Mouse (Mus musculus): ENCODE data around the gene Gal.

The Gal gene

GRCm38 (mm10) chr19:3414268-3414733 lies at the start of gene Gal:
Gene Gal, minus strand, starts transcription at chr19:3414544.
- DNase-seq (ENCODE audit: low spot score) = peak; percentile 25

GRCm38 (mm10) chr19:3459986-3460385 lies 45.6 kb upstream of the Gal start:
- DNase-seq (ENCODE audit: low spot score) = no peak

GRCm38 (mm10) chr19:3458331-3459099 lies 44.2 kb upstream of the Gal start:
- no peak for DNase-seq (ENCODE audit: low spot score)

GRCm38 (mm10) chr19:3457700-3458099 lies 43.4 kb upstream of the Gal start:
- no peak for DNase-seq (ENCODE audit: low spot score)

GRCm38 (mm10) chr19:3451649-3452048 lies 37.3 kb upstream of the Gal start:
- DNase-seq (ENCODE audit: low spot score) = no peak

GRCm38 (mm10) chr19:3451170-3451569 lies 36.8 kb upstream of the Gal start:
- peak; percentile 92 for DNase-seq (ENCODE audit: low spot score)

- no peak for DNase-seq (ENCODE audit: low spot score)
Observed at GRCm38 (mm10) chr19:3450714-3451113, 36.4 kb upstream of the Gal start.

- no peak for DNase-seq (ENCODE audit: low spot score)
Observed at GRCm38 (mm10) chr19:3449248-3449647, 34.9 kb upstream of the Gal start.

GRCm38 (mm10) chr19:3447348-3447747 lies 33.0 kb upstream of the Gal start:
- DNase-seq (ENCODE audit: low spot score) = no peak

- no peak for DNase-seq (ENCODE audit: low spot score)
Observed at GRCm38 (mm10) chr19:3441092-3441491, 26.7 kb upstream of the Gal start.

- no peak for DNase-seq (ENCODE audit: low spot score)
Observed at GRCm38 (mm10) chr19:3440667-3441066, 26.3 kb upstream of the Gal start.

- no peak for DNase-seq (ENCODE audit: low spot score)
Observed at GRCm38 (mm10) chr19:3437980-3438379, 23.6 kb upstream of the Gal start.

- peak; percentile 34 for DNase-seq (ENCODE audit: low spot score)
Observed at GRCm38 (mm10) chr19:3436840-3437239, 22.5 kb upstream of the Gal start.

- no peak for DNase-seq (ENCODE audit: low spot score)
Observed at GRCm38 (mm10) chr19:3435824-3436223, 21.5 kb upstream of the Gal start.

GRCm38 (mm10) chr19:3434641-3435040 lies 20.3 kb upstream of the Gal start:
- no peak for DNase-seq (ENCODE audit: low spot score)

GRCm38 (mm10) chr19:3434124-3434523 lies 19.8 kb upstream of the Gal start:
- peak; percentile 23 for DNase-seq (ENCODE audit: low spot score)

GRCm38 (mm10) chr19:3431969-3432368 lies 17.6 kb upstream of the Gal start:
- DNase-seq (ENCODE audit: low spot score) = no peak

- no peak for DNase-seq (ENCODE audit: low spot score)
Observed at GRCm38 (mm10) chr19:3431066-3431465, 16.7 kb upstream of the Gal start.

- DNase-seq (ENCODE audit: low spot score) = no peak
Observed at GRCm38 (mm10) chr19:3429156-3429816, 14.9 kb upstream of the Gal start.

- no peak for DNase-seq (ENCODE audit: low spot score)
Observed at GRCm38 (mm10) chr19:3428057-3428830, 13.9 kb upstream of the Gal start.

GRCm38 (mm10) chr19:3424214-3424613 lies 9.9 kb upstream of the Gal start:
- DNase-seq (ENCODE audit: low spot score) = no peak

- DNase-seq (ENCODE audit: low spot score) = no peak
Observed at GRCm38 (mm10) chr19:3422981-3423380, 8.6 kb upstream of the Gal start.

GRCm38 (mm10) chr19:3422488-3422887 lies 8.1 kb upstream of the Gal start:
- no peak for DNase-seq (ENCODE audit: low spot score)

Data from embryo, embryonic 10 days (tissue).